Mouse (Mus musculus) frontal cortex, postnatal 10 days (tissue): ENCODE results near the gene Eif4e.

Experiments used
- DNase-seq, 2 experiments: peaks; one replicate each; pipeline ENCODE4 v3.0.0; 2022; ENCODE audit warnings: low spot score in 2 of 2, mixed read lengths in 1 of 2

Gene Eif4e

GRCm38 (mm10) chr3:138586213-138586612 is 60.2 kb downstream of the Eif4e start:
- no peak for DNase-seq

- DNase-seq = no peak
Measured at GRCm38 (mm10) chr3:138587137-138587536, 61.2 kb downstream of the Eif4e start.

GRCm38 (mm10) chr3:138588001-138588400 is 62.0 kb downstream of the Eif4e start:
- DNase-seq = no peak

- no peak for DNase-seq
Measured at GRCm38 (mm10) chr3:138591002-138591401, 65.0 kb downstream of the Eif4e start.

- DNase-seq = no peak
Measured at GRCm38 (mm10) chr3:138591806-138592365, 65.9 kb downstream of the Eif4e start.

- DNase-seq = no peak
Measured at GRCm38 (mm10) chr3:138593131-138593530, 67.2 kb downstream of the Eif4e start.

- DNase-seq = no peak
Measured at GRCm38 (mm10) chr3:138593911-138594310, 67.9 kb downstream of the Eif4e start.

GRCm38 (mm10) chr3:138601076-138601475 is 75.1 kb downstream of the Eif4e start:
- DNase-seq = no peak

GRCm38 (mm10) chr3:138605132-138605531 is 79.2 kb downstream of the Eif4e start:
- DNase-seq = no peak

GRCm38 (mm10) chr3:138608665-138609064 is 82.7 kb downstream of the Eif4e start:
- no peak for DNase-seq
